Mouse (Mus musculus) neutrophil, adult 83 days (primary cell): ENCODE results near the gene Olfr23. TPM values are rescaled to one million over a fixed set of nuclear protein-coding genes. Genes with fewer than 3 reads are reported as not detected.

ENCODE experiments used
- total RNA-seq, 2 experiments: library from RNA; stranded (reverse); gene quantifications; one replicate each; pipeline ENCODE4 v1.2.4; 2023

Olfr23 gene
- not detected for total RNA-seq

GRCm38 (mm10) chr11:73936377-73936776 lies at the start of gene Olfr23:
Olfr23 (plus strand) TSS chr11:73936677.

DNA sequence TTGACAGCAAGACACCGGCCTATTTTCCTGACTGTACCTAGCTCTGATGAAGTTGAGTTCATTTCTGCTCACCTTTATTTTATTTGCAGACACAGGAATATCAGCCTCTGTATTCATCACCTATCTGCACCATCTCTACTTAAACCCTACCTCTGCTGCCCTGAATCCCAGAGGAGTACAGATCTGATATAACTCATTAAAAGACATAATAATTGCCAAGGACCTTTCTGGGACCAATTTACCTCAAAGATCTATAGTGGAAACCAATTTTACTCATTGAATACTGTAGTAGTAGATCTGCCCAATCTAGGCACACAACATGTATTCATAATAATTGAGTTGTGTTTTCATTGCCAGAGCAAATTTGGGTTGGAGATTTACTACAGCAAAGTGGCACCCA lies 45.8 kb upstream of the Olfr23 start, which contains the start of gene Olfr394:
Olfr394 (minus strand) TSS at position 101 of the 400 bp plus-strand sequence.

GRCm38 (mm10) chr11:73909199-73909598 lies 27.3 kb upstream of the Olfr23 start, which contains the start of gene Olfr395:
Olfr395 (minus strand) TSS chr11:73909299.

GRCm38 (mm10) chr11:73960517-73960916 lies 24.0 kb downstream of the Olfr23 start, which contains the start of gene Olfr397:
Olfr397 (plus strand) TSS chr11:73960817.

GRCm38 (mm10) chr11:73990307-73990706 lies 53.8 kb downstream of the Olfr23 start, which contains the start of gene Olfr398:
Olfr398 (minus strand) TSS chr11:73990407.

Other genes with a start within 250 kb of the Olfr23 start
- not detected for gene Zfp735, start 247.9 kb upstream of the Olfr23 start, total RNA-seq
- gene Olfr389, start 156.0 kb upstream of the Olfr23 start, total RNA-seq, result not detected
- not detected for gene Olfr390, start 153.7 kb upstream of the Olfr23 start, total RNA-seq
- not detected for gene Olfr391-ps, start 133.6 kb upstream of the Olfr23 start, total RNA-seq
- not detected for gene Olfr392, start 119.6 kb upstream of the Olfr23 start, total RNA-seq
- not detected for gene Olfr393, start 85.2 kb upstream of the Olfr23 start, total RNA-seq
- gene Olfr394, start 45.9 kb upstream of the Olfr23 start, total RNA-seq, result not detected
- gene Olfr395, start 27.4 kb upstream of the Olfr23 start, total RNA-seq, result not detected
- gene Olfr397, start 24.1 kb downstream of the Olfr23 start, total RNA-seq, result not detected
- not detected for gene Olfr398, start 53.7 kb downstream of the Olfr23 start, total RNA-seq
- not detected for gene Olfr139, start 119.9 kb downstream of the Olfr23 start, total RNA-seq
- gene Olfr399, start 119.9 kb downstream of the Olfr23 start, total RNA-seq, result not detected
- gene Zfp616, start 133.3 kb downstream of the Olfr23 start, total RNA-seq, result not detected
- gene Olfr401, start 177.0 kb downstream of the Olfr23 start, total RNA-seq, result not detected
- not detected for gene Olfr402, start 216.9 kb downstream of the Olfr23 start, total RNA-seq
- gene Olfr403, start 249.6 kb downstream of the Olfr23 start, total RNA-seq, result not detected